Mouse (Mus musculus) hindbrain, embryonic 11.5 days (tissue): ENCODE results near the gene Peli2. TPM values are rescaled to one million over a fixed set of nuclear protein-coding genes. Genes with fewer than 3 reads are reported as not detected.

Source experiments
- ATAC-seq: fragments of 200-750 bp; cut with Nextera tagmentation; 2 replicates; pipeline ENCODE4 v1.8.0; 2017; ENCODE audit warnings: mild to moderate bottlenecking, moderate TSS enrichment, moderate library complexity; ENCODE audit not compliant: low FRiP score
- DNase-seq: peaks from one replicate; pipeline ENCODE4 v3.0.0-alpha.2; 2015; ENCODE audit warnings: low spot score
- H3K27ac ChIP-seq: fragments of 300-500 bp; sonication (generic); 2 replicates; pipeline ENCODE4 v1.5.1; 2014; ENCODE audit warnings: mild to moderate bottlenecking, low read depth, low read length
- H3K27me3 ChIP-seq: fragments of 300-500 bp; sonication (generic); 2 replicates; pipeline ENCODE4 v1.6.1; 2014; ENCODE audit warnings: mild to moderate bottlenecking, low read length, moderate library complexity, mixed read lengths; ENCODE audit not compliant: control insufficient read depth, insufficient read depth
- H3K36me3 ChIP-seq: fragments of 300-500 bp; sonication (generic); 2 replicates; pipeline ENCODE4 v1.6.1; 2014; ENCODE audit warnings: mild to moderate bottlenecking, low read length, moderate library complexity, mixed read lengths; ENCODE audit not compliant: control insufficient read depth, insufficient read depth
- H3K4me1 ChIP-seq: fragments of 300-500 bp; sonication (generic); replicated peaks from 2 replicates; pipeline ENCODE4 v1.6.1; 2014; ENCODE audit warnings: low read length, mixed read lengths; ENCODE audit not compliant: control insufficient read depth, insufficient read depth
- H3K4me2 ChIP-seq: fragments of 300-500 bp; sonication (generic); replicated peaks from 2 replicates; pipeline ENCODE4 v1.6.1; 2014; ENCODE audit warnings: mild to moderate bottlenecking, low read depth, low read length
- H3K4me3 ChIP-seq: fragments of 300-500 bp; sonication (generic); 2 replicates; pipeline ENCODE4 v1.5.1; 2014; ENCODE audit warnings: low read depth, low read length
- H3K9ac ChIP-seq: fragments of 300-500 bp; sonication (generic); 2 replicates; pipeline ENCODE4 v1.6.1; 2014; ENCODE audit warnings: low read depth, low read length
- H3K9me3 ChIP-seq: fragments of 300-500 bp; sonication (generic); 2 replicates; pipeline ENCODE4 v1.6.1; 2016; ENCODE audit warnings: low read length; ENCODE audit not compliant: control insufficient read depth
- WGBS: fragments of 180-500 bp; shearing (Covaris S2); extraction: QIAGEN DNeasy Blood & Tissue Kit; methylation state at CpG from one replicate; pipeline ENCODE4 v1.1.7; 2014; 5-methylcytosine and 5-hydroxymethylcytosine counted together
- polyA plus RNA-seq: library from polyadenylated mRNA; unstranded; fragments of >200 nt; fragmentation: Nextera tagmentation; extraction: Ambion mirVana; gene quantifications from 2 replicates; pipeline ENCODE4 v1.2.1, GENCODE M21; 2014

Gene Peli2
- polyA plus RNA-seq, 1 experiment from 2014 or later: 17.3 TPM

DNA sequence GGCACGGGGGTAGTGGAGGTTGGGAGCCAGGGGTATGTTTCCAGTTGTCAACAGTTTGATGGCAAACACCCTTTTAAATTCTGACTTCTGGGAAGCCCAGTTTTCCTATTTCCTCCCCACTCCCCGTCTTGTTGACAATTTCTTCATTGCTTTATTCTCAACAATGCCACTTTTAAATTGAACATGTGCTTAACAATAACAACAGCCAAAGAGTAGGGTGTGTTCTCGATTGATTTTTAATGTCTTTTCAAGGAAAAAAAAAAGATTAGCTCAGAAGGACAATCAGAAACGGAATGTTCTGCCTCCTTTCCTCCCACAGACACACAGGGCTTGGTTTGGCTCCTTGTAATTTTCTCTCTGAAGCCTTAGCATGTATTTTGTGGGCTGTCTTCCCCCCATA, 30.2 kb upstream of the Peli2 start:
- DNase-seq (no peak), ATAC-seq (no peak)
- no peak overlapping the region for H3K4me2 ChIP-seq
- H3K9me3 ChIP-seq: no peaks in the 10 kb centered on the region
- no peaks in the 10 kb centered on the region for H3K27me3 ChIP-seq
- 71% methylated on average over 4 of the region's 4 CpGs for WGBS
- H3K4me3 ChIP-seq: no peak overlapping the region
- no peaks in the 10 kb centered on the region for H3K36me3 ChIP-seq
- H3K9ac ChIP-seq: no peak overlapping the region
- H3K27ac ChIP-seq: no peak overlapping the region
- H3K4me1 ChIP-seq: peaks cover 4% of the 10 kb centered on the region; the same call in 1 of the 2 replicates

GRCm38 (mm10) chr14:48091160-48091559, 29.5 kb upstream of the Peli2 start:
- Histone ChIP-seq H3K27ac (no peak overlapping the region), H3K4me2 (no peak overlapping the region), H3K4me1 (peaks cover 4% of the 10 kb centered on the region; the same call in 1 of the 2 replicates), H3K9ac (no peak overlapping the region), H3K36me3 (no peaks in the 10 kb centered on the region), H3K4me3 (no peak overlapping the region), H3K9me3 (no peaks in the 10 kb centered on the region), H3K27me3 (no peaks in the 10 kb centered on the region)
- DNase-seq (no peak), ATAC-seq (no peak)
- WGBS: 82% methylated on average over 8 of the region's 8 CpGs

GRCm38 (mm10) chr14:48098253-48098652, 22.4 kb upstream of the Peli2 start:
- H3K4me1 ChIP-seq: no peaks in the 10 kb centered on the region
- no peaks in the 10 kb centered on the region for H3K9me3 ChIP-seq
- no peak overlapping the region for H3K4me2 ChIP-seq
- 41% methylated on average over 6 of the region's 6 CpGs for WGBS
- H3K27ac ChIP-seq: no peak overlapping the region
- H3K36me3 ChIP-seq: no peaks in the 10 kb centered on the region
- ATAC-seq (no peak), DNase-seq (no peak)
- no peak overlapping the region for H3K4me3 ChIP-seq
- no peaks in the 10 kb centered on the region for H3K27me3 ChIP-seq
- no peak overlapping the region for H3K9ac ChIP-seq

- no peak overlapping the region for H3K4me2 ChIP-seq
- ATAC-seq (no peak), DNase-seq (no peak)
- H3K4me1 ChIP-seq: no peaks in the 10 kb centered on the region
- 45% methylated on average over 1 of the region's 1 CpGs for WGBS
- no peak overlapping the region for H3K9ac ChIP-seq
- no peaks in the 10 kb centered on the region for H3K27me3 ChIP-seq
- H3K27ac ChIP-seq: no peak overlapping the region
- H3K36me3 ChIP-seq: no peaks in the 10 kb centered on the region
- no peak overlapping the region for H3K4me3 ChIP-seq
- no peaks in the 10 kb centered on the region for H3K9me3 ChIP-seq
Observed at GRCm38 (mm10) chr14:48099354-48099753, 21.3 kb upstream of the Peli2 start.

DNA sequence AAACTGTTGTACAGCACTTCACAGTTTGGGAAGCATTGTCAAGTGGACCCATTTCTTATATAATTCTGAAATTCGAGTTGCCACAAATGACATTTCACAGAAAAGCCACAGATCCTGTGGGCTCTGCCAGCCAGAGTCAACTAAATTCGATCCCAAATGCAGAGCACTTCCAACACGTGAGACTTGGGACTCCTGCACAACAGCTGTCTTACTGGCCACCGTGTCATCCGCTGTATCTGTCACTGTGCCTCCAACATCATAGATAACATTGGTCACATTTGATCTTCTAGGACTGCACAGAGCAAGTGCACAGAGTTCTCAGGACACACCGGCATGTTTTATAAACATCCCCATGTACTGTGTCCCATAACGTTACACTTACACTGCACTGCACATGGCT, 14.2 kb upstream of the Peli2 start:
- Histone ChIP-seq H3K27ac (no peak overlapping the region), H3K36me3 (no peaks in the 10 kb centered on the region), H3K27me3 (no peaks in the 10 kb centered on the region), H3K9me3 (no peaks in the 10 kb centered on the region), H3K9ac (no peak overlapping the region), H3K4me3 (no peak overlapping the region), H3K4me1 (no peaks in the 10 kb centered on the region), H3K4me2 (no peak overlapping the region)
- ATAC-seq (no peak), DNase-seq (no peak)
- WGBS: 86% methylated on average over 7 of the region's 7 CpGs

- Histone ChIP-seq H3K4me2 (no peak overlapping the region), H3K36me3 (no peaks in the 10 kb centered on the region), H3K9me3 (no peaks in the 10 kb centered on the region), H3K27ac (no peak overlapping the region), H3K27me3 (no peaks in the 10 kb centered on the region), H3K4me3 (no peak overlapping the region), H3K4me1 (peaks cover 8% of the 10 kb centered on the region; the same call in 1 of the 2 replicates), H3K9ac (no peak overlapping the region)
- DNase-seq (no peak), ATAC-seq (no peak)
- 82% methylated on average over 5 of the region's 5 CpGs for WGBS
Observed at GRCm38 (mm10) chr14:48117986-48118385, 2.6 kb upstream of the Peli2 start.

- no peaks in the 10 kb centered on the region for H3K9me3 ChIP-seq
- H3K27ac ChIP-seq: no peak overlapping the region
- no peak overlapping the region for H3K9ac ChIP-seq
- H3K36me3 ChIP-seq: no peaks in the 10 kb centered on the region
- no peak overlapping the region for H3K4me2 ChIP-seq
- DNase-seq (no peak), ATAC-seq (0 out of 2 replicates have a peak, but pooled peaks have one; percentile 16)
- H3K4me3 ChIP-seq: no peak overlapping the region
- 9% methylated on average over 9 of the region's 9 CpGs for WGBS
- H3K4me1 ChIP-seq: peaks cover 8% of the 10 kb centered on the region; the same call in 1 of the 2 replicates
- no peaks in the 10 kb centered on the region for H3K27me3 ChIP-seq
Observed at GRCm38 (mm10) chr14:48119012-48119647, 1.5 kb upstream of the Peli2 start.

DNA sequence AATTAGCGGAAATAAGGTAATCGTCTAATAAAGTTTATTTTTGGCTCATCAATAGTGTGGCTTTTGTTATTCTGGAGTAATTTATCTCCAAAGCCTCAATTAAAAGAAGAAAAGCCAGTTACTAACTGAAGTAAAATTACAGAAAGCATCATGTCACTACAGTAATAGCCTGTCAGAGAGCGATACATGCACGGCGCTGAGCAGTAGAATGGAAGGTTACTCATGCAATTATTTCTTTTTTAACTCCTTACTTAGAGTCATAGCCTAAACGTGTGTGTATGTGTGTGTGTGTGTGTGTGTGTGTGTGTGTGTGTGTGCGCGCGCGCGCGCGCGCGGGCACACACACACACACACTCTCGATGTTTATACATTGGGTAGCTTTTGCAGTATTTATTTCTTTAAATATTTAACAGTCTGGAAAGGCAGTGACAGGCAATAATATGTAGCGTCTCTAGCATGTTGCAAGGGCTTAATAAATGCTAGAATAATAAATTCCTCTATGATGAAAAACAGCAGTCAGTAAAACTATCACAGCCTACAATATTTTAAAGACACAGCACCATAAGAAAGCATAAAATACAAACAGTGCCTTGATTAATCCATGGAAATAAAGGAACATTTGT, 864 bp upstream of the Peli2 start:
- H3K27ac ChIP-seq: no peak overlapping the region
- ATAC-seq (no peak), DNase-seq (no peak)
- no peaks in the 10 kb centered on the region for H3K36me3 ChIP-seq
- 12% methylated on average over 17 of the region's 17 CpGs for WGBS
- peaks cover 12% of the 10 kb centered on the region; the same call in 1 of the 2 replicates for H3K4me1 ChIP-seq
- H3K4me3 ChIP-seq: peak overlapping the region; percentile 92
- no peak overlapping the region for H3K9ac ChIP-seq
- H3K27me3 ChIP-seq: no peaks in the 10 kb centered on the region
- peak overlapping the region; percentile 64 for H3K4me2 ChIP-seq
- no peaks in the 10 kb centered on the region for H3K9me3 ChIP-seq

GRCm38 (mm10) chr14:48120443-48120751, 226 bp upstream of the Peli2 start:
- ATAC-seq (no peak), DNase-seq (no peak)
- H3K4me2 ChIP-seq: peak overlapping the region; percentile 64
- peak overlapping the region; percentile 92 for H3K4me3 ChIP-seq
- H3K9me3 ChIP-seq: no peaks in the 10 kb centered on the region
- H3K36me3 ChIP-seq: no peaks in the 10 kb centered on the region
- H3K27me3 ChIP-seq: no peaks in the 10 kb centered on the region
- peak overlapping the region; percentile 93 for H3K9ac ChIP-seq
- peak overlapping the region; percentile 85; the same call in 1 of the 2 replicates for H3K27ac ChIP-seq
- peaks cover 14% of the 10 kb centered on the region; the same call in 1 of the 2 replicates for H3K4me1 ChIP-seq
- WGBS: 3% methylated on average over 6 of the region's 10 CpGs
